Mouse (Mus musculus) cerebral cortex, adult 2 months (tissue): ENCODE results near the gene Pls3.

Experiments
- WGBS: fragments of 180-500 bp; shearing (Covaris S2); methylation state at CpG from one replicate; pipeline ENCODE4 v1.1.7; 2018; 5-methylcytosine and 5-hydroxymethylcytosine counted together

Pls3 gene

GRCm38 (mm10) chrX:75777461-75777860 is 97.5 kb downstream of the Pls3 start:
- 90% methylated on average over 2 of the region's 2 CpGs for WGBS

GRCm38 (mm10) chrX:75764794-75765328 is 110.1 kb downstream of the Pls3 start:
- 15% methylated on average over 7 of the region's 7 CpGs for WGBS

GRCm38 (mm10) chrX:75764135-75764793 is 110.7 kb downstream of the Pls3 start:
- 5% methylated on average over 19 of the region's 19 CpGs for WGBS

- 88% methylated on average over 2 of the region's 2 CpGs for WGBS
Measured at GRCm38 (mm10) chrX:75759461-75759860, 115.5 kb downstream of the Pls3 start.

GRCm38 (mm10) chrX:75759036-75759435 is 115.9 kb downstream of the Pls3 start:
- WGBS, result 89% methylated on average over 12 of the region's 12 CpGs

GRCm38 (mm10) chrX:75757966-75758365 is 117.0 kb downstream of the Pls3 start:
- 96% methylated on average over 13 of the region's 14 CpGs for WGBS

GRCm38 (mm10) chrX:75750126-75750725 is 124.8 kb downstream of the Pls3 start:
- 92% methylated on average over 10 of the region's 12 CpGs for WGBS

- WGBS, result 71% methylated on average over 7 of the region's 10 CpGs
Measured at GRCm38 (mm10) chrX:75749312-75749711, 125.7 kb downstream of the Pls3 start.

GRCm38 (mm10) chrX:75744466-75744865 is 130.5 kb downstream of the Pls3 start:
- 83% methylated on average over 14 of the region's 14 CpGs for WGBS

GRCm38 (mm10) chrX:75739464-75739863 is 135.5 kb downstream of the Pls3 start:
- whole genome bisulfite sequencing, result 90% methylated on average over 3 of the region's 8 CpGs
